Mouse (Mus musculus): ENCODE results near the gene Wdr25. TPM values are rescaled to one million over a fixed set of nuclear protein-coding genes. Genes with fewer than 3 reads are reported as not detected.

The Wdr25 gene
- polyA plus RNA-seq, 1 experiment from 2014 or later = 2.7 TPM

DNA sequence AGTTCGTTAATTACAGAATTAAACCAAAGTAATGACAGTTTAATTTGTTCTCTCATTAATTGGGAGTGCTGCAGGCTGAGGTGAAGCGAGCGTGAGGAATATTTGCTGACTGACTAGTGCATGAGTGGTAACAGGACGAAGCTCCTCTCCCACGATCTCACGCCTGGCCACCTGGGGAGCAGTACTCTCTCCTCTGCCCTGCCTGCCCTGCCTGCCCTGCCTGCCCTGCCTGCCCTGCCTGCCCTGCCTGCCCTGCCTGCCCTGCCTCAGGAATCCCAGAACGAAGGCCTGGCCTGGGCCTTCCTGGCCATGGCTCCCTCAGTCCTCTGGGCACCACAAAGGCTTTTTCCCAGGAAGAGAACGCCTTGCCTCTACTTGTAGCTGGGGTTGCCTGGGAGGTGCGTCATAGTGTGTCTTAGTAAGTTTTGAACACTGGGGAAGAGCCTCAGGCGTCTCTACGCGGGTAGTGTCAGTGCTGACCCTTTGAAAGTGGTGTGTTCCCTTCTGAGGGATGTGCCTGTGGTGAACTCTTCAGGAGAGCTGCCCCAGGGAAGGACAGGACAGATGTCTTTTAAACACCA, 66.3 kb downstream of the Wdr25 start:
- WGBS = 61% methylated on average over 12 of the region's 12 CpGs
- TF ChIP-seq CTCF (IDR thresholded peaks at IDR 0.05; ENCODE audit: low read depth) = no peak
- no peaks in the 10 kb centered on the region for H3K36me3 ChIP-seq (ENCODE audit: control insufficient read depth, insufficient read depth)
- no peak for ATAC-seq
- no peaks in the 10 kb centered on the region for H3K9me3 ChIP-seq (ENCODE audit: control insufficient read depth)
- peak overlapping the region; percentile 45; the same call in 1 of the 2 replicates for H3K4me2 ChIP-seq (replicated peaks; ENCODE audit: low read depth)
- no peak overlapping the region for H3K27ac ChIP-seq (ENCODE audit: low read depth, low read length)
- no peaks in the 10 kb centered on the region for H3K4me1 ChIP-seq (replicated peaks; ENCODE audit: control insufficient read depth, insufficient read depth, low read length)
- no peak overlapping the region for H3K4me3 ChIP-seq (ENCODE audit: low read depth, low read length)
- H3K27me3 ChIP-seq (replicated peaks; ENCODE audit: control insufficient read depth, insufficient read depth, low read length) = no peaks in the 10 kb centered on the region
- H3K9ac ChIP-seq (ENCODE audit: low read depth, low read length) = no peak overlapping the region

- 71% methylated on average over 10 of the region's 10 CpGs for WGBS
- no peak for TF ChIP-seq CTCF (IDR thresholded peaks at IDR 0.05; ENCODE audit: low read depth)
Observed at GRCm38 (mm10) chr12:108960225-108960624, 66.8 kb downstream of the Wdr25 start.

DNA sequence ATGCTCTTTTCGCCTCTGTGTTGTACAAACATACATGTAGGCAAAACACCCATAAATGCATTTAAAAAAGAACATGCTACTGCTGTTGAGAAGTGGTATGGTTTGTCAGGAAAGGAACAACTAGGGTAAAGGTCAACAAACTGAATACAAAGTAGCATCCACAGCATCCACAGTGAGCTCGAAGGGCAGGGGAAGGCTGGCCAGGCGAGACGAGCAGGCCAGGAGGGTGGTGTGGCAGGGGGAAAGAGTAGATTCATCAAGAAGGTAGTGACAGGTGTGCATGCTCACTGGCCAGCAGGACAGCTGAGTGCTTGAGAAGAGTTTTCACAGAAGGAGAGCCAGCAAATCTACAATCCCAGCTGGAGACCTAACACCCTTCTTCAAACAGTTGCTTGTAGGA, 74.2 kb downstream of the Wdr25 start:
- ATAC-seq = no peak
- Histone ChIP-seq H3K36me3 (ENCODE audit: control insufficient read depth, insufficient read depth) (no peaks in the 10 kb centered on the region), H3K4me1 (replicated peaks; ENCODE audit: control insufficient read depth, insufficient read depth, low read length) (no peaks in the 10 kb centered on the region), H3K4me2 (replicated peaks; ENCODE audit: low read depth) (no peak overlapping the region), H3K27ac (ENCODE audit: low read depth, low read length) (no peak overlapping the region), H3K9ac (ENCODE audit: low read depth, low read length) (no peak overlapping the region), H3K4me3 (ENCODE audit: low read depth, low read length) (no peak overlapping the region), H3K9me3 (ENCODE audit: control insufficient read depth) (no peaks in the 10 kb centered on the region), H3K27me3 (replicated peaks; ENCODE audit: control insufficient read depth, insufficient read depth, low read length) (no peaks in the 10 kb centered on the region)
- TF ChIP-seq CTCF (IDR thresholded peaks at IDR 0.05; ENCODE audit: low read depth) = no peak
- WGBS = 80% methylated on average over 4 of the region's 4 CpGs

More at GRCm38 (mm10) chr12:108960225-108960624, 66.8 kb downstream of the Wdr25 start:
- Histone ChIP-seq H3K4me2 (replicated peaks; ENCODE audit: low read depth) (no peak overlapping the region), H3K4me3 (ENCODE audit: low read depth, low read length) (no peak overlapping the region), H3K36me3 (ENCODE audit: control insufficient read depth, insufficient read depth) (no peaks in the 10 kb centered on the region), H3K27ac (ENCODE audit: low read depth, low read length) (no peak overlapping the region), H3K9ac (ENCODE audit: low read depth, low read length) (no peak overlapping the region), H3K27me3 (replicated peaks; ENCODE audit: control insufficient read depth, insufficient read depth, low read length) (no peaks in the 10 kb centered on the region), H3K9me3 (ENCODE audit: control insufficient read depth) (no peaks in the 10 kb centered on the region), H3K4me1 (replicated peaks; ENCODE audit: control insufficient read depth, insufficient read depth, low read length) (no peaks in the 10 kb centered on the region)
- no peak for ATAC-seq

GRCm38 (mm10) chr12:108968031-108968430, 74.6 kb downstream of the Wdr25 start:
- Histone ChIP-seq H3K4me1 (replicated peaks; ENCODE audit: control insufficient read depth, insufficient read depth, low read length) (no peaks in the 10 kb centered on the region), H3K9me3 (ENCODE audit: control insufficient read depth) (no peaks in the 10 kb centered on the region), H3K9ac (ENCODE audit: low read depth, low read length) (no peak overlapping the region), H3K27me3 (replicated peaks; ENCODE audit: control insufficient read depth, insufficient read depth, low read length) (no peaks in the 10 kb centered on the region), H3K27ac (ENCODE audit: low read depth, low read length) (no peak overlapping the region), H3K36me3 (ENCODE audit: control insufficient read depth, insufficient read depth) (no peaks in the 10 kb centered on the region), H3K4me3 (ENCODE audit: low read depth, low read length) (no peak overlapping the region), H3K4me2 (replicated peaks; ENCODE audit: low read depth) (no peak overlapping the region)
- no peak for TF ChIP-seq CTCF (IDR thresholded peaks at IDR 0.05; ENCODE audit: low read depth)
- WGBS = 88% methylated on average over 10 of the region's 10 CpGs
- no peak for ATAC-seq

DNA sequence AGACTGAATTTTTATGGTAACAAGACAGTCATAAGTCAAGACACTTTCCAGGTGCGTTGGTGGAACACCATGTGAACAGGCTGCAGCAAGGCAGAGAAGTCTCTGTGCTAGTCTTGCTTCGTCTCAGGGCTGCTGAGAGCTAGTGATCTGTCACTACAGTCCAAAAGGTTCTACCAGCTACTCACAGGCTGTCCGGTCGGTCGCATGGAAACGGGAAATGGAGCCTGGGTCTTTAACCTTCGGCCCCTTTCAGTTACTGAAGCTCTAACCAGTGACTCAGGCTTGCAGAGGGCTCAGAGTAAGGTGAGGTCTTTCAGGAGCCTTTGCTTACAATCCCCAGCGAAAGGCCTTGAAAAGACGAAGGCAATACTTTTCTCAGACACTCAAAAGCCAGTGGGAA, 78.0 kb downstream of the Wdr25 start:
- no peak for TF ChIP-seq CTCF (IDR thresholded peaks at IDR 0.05; ENCODE audit: low read depth)
- no peak overlapping the region for H3K27ac ChIP-seq (ENCODE audit: low read depth, low read length)
- WGBS = 46% methylated on average over 9 of the region's 9 CpGs
- no peak overlapping the region for H3K9ac ChIP-seq (ENCODE audit: low read depth, low read length)
- H3K4me3 ChIP-seq (ENCODE audit: low read depth, low read length) = no peak overlapping the region
- no peak for ATAC-seq
- 0 out of 2 replicates have a peak overlapping the region, but pooled peaks have one; percentile 14 for H3K4me2 ChIP-seq (replicated peaks; ENCODE audit: low read depth)
- no peaks in the 10 kb centered on the region for H3K27me3 ChIP-seq (replicated peaks; ENCODE audit: control insufficient read depth, insufficient read depth, low read length)
- H3K36me3 ChIP-seq (ENCODE audit: control insufficient read depth, insufficient read depth) = no peaks in the 10 kb centered on the region
- no peaks in the 10 kb centered on the region for H3K4me1 ChIP-seq (replicated peaks; ENCODE audit: control insufficient read depth, insufficient read depth, low read length)
- H3K9me3 ChIP-seq (ENCODE audit: control insufficient read depth) = no peaks in the 10 kb centered on the region

DNA sequence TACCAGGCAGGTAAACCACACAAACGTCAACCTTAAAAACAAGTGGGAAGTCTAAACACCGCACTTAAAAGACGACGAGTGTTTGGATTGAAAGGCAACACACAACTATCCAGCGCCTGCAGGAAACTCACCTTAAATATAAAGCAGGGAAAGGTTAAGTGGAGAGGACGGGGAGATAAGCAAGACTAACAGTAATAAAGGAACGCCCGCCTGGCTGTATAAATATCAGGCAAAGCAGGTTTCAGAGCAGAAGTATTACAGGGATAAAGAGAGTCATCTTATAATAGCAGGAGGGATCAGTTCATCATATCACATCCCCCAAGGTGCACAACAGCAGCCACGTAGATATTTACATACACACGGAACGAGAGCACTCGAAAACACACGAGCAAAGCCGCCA, 78.8 kb downstream of the Wdr25 start:
- no peaks in the 10 kb centered on the region for H3K36me3 ChIP-seq (ENCODE audit: control insufficient read depth, insufficient read depth)
- TF ChIP-seq CTCF (IDR thresholded peaks at IDR 0.05; ENCODE audit: low read depth) = no peak
- 0 out of 2 replicates have a peak overlapping the region, but pooled peaks have one; percentile 14 for H3K4me2 ChIP-seq (replicated peaks; ENCODE audit: low read depth)
- no peak for ATAC-seq
- WGBS = 35% methylated on average over 14 of the region's 14 CpGs
- no peak overlapping the region for H3K27ac ChIP-seq (ENCODE audit: low read depth, low read length)
- H3K9me3 ChIP-seq (ENCODE audit: control insufficient read depth) = no peaks in the 10 kb centered on the region
- H3K4me3 ChIP-seq (ENCODE audit: low read depth, low read length) = no peak overlapping the region
- no peaks in the 10 kb centered on the region for H3K4me1 ChIP-seq (replicated peaks; ENCODE audit: control insufficient read depth, insufficient read depth, low read length)
- H3K9ac ChIP-seq (ENCODE audit: low read depth, low read length) = no peak overlapping the region
- H3K27me3 ChIP-seq (replicated peaks; ENCODE audit: control insufficient read depth, insufficient read depth, low read length) = no peaks in the 10 kb centered on the region
